Mouse (Mus musculus) limb, embryonic 10.5 days (tissue): ENCODE data around the gene Kcnma1. TPM values are rescaled to one million over a fixed set of nuclear protein-coding genes. Genes with fewer than 3 reads are reported as not detected.

Source experiments
- DNase-seq: peaks from one replicate; pipeline ENCODE4 v3.0.0-alpha.2; 2017; ENCODE audit warnings: low spot score
- H3K27ac ChIP-seq: fragments of 300-500 bp; sonication (generic); 2 replicates; pipeline ENCODE4 v1.5.1; 2016; ENCODE audit warnings: mild to moderate bottlenecking
- H3K27me3 ChIP-seq: fragments of 300-500 bp; sonication (generic); 2 replicates; pipeline ENCODE4 v1.6.1; 2016; ENCODE audit warnings: low read depth, mild to moderate bottlenecking; ENCODE audit not compliant: poor library complexity, severe bottlenecking
- H3K36me3 ChIP-seq: fragments of 300-500 bp; sonication (generic); 2 replicates; pipeline ENCODE4 v1.6.1; 2016; ENCODE audit warnings: mild to moderate bottlenecking, moderate library complexity
- H3K4me1 ChIP-seq: fragments of 300-500 bp; sonication (generic); 2 replicates; pipeline ENCODE4 v1.6.1; 2016
- H3K4me3 ChIP-seq: fragments of 300-500 bp; sonication (generic); 2 replicates; pipeline ENCODE4 v1.5.1; 2016; ENCODE audit warnings: mild to moderate bottlenecking, moderate library complexity
- H3K9me3 ChIP-seq: fragments of 300-500 bp; sonication (generic); replicated peaks from 2 replicates; pipeline ENCODE4 v1.6.1; 2016; ENCODE audit warnings: mild to moderate bottlenecking
- WGBS: fragments of 180-500 bp; shearing (Covaris S2); methylation state at CpG from one replicate; pipeline ENCODE4 v1.1.7; 2016; 5-methylcytosine and 5-hydroxymethylcytosine counted together
- polyA plus RNA-seq: library from polyadenylated mRNA; unstranded; fragments of >200 nt; fragmentation: Nextera tagmentation; extraction: Ambion mirVana; gene quantifications from 2 replicates; pipeline ENCODE4 v1.2.1, GENCODE M21; 2016

The Kcnma1 gene
- polyA plus RNA-seq, 1 experiment from 2014 or later, result 0.86 TPM

DNA sequence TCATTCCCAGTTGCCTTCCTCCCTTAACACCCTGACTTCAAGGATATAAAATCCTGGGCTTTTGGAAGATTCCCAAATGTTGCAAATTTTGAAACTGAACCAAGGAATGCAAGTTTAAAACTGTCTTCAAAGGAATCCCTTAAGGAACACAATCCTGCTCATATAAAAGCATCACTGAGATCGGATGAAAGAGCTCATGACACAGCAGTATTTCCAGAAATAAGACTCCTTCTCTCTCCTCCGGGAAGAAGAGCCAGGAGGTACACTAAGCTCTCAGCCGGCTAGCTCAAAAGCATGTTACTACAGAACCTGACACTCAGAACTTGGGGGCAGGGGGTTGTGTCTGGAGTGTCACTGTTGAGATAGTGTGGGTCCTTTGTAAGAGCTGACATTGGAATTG, 325.8 kb downstream of the Kcnma1 start:
- peaks cover 8% of the 10 kb centered on the region; the same call in 1 of the 2 replicates for H3K4me1 ChIP-seq
- H3K27me3 ChIP-seq, result no peaks in the 10 kb centered on the region
- H3K27ac ChIP-seq, result no peak overlapping the region
- no peak for DNase-seq
- no peaks in the 10 kb centered on the region for H3K36me3 ChIP-seq
- no peaks in the 10 kb centered on the region for H3K9me3 ChIP-seq
- 88% methylated on average over 3 of the region's 3 CpGs for WGBS
- no peak overlapping the region for H3K4me3 ChIP-seq

DNA sequence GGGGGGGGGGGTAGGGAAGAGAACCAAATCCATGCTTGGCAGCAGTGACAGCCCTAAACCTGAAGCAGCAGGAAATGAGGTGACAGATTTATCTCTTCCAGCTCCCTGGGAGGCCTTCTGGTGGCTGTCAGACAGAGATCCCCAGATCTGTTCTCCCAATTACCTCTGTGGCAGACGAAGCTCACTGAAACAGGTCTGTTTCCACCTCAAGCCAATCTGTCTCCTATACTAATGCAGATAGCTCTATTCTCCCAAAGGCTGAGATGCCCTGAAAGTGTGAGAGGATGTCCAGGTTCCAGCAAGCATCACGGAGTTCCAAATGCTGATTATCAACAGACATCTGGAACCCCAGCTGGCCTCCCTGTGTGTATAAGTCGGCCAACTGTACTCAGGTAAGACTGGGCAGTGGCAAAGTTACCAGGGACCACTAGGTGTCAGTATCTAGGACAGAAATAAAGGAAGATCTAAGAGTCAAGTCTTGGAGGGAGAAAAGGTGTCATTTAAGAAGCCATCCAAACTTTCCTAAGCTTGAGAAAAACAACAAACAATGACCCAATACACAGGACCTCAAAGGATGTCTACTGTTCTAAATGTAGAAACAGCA, 329.7 kb downstream of the Kcnma1 start:
- Histone ChIP-seq H3K27ac (no peak overlapping the region), H3K36me3 (no peaks in the 10 kb centered on the region), H3K27me3 (no peaks in the 10 kb centered on the region), H3K9me3 (no peaks in the 10 kb centered on the region), H3K4me3 (no peak overlapping the region), H3K4me1 (peaks cover 5% of the 10 kb centered on the region; the same call in 1 of the 2 replicates)
- WGBS, result 39% methylated on average over 3 of the region's 3 CpGs
- DNase-seq, result no peak

GRCm38 (mm10) chr14:23682758-23683157, 331.5 kb downstream of the Kcnma1 start:
- H3K4me3 ChIP-seq, result no peak overlapping the region
- H3K36me3 ChIP-seq, result no peaks in the 10 kb centered on the region
- no peaks in the 10 kb centered on the region for H3K4me1 ChIP-seq
- no peak overlapping the region for H3K27ac ChIP-seq
- no peaks in the 10 kb centered on the region for H3K27me3 ChIP-seq
- DNase-seq, result no peak
- WGBS, result 80% methylated on average over 4 of the region's 4 CpGs
- H3K9me3 ChIP-seq, result no peaks in the 10 kb centered on the region

DNA sequence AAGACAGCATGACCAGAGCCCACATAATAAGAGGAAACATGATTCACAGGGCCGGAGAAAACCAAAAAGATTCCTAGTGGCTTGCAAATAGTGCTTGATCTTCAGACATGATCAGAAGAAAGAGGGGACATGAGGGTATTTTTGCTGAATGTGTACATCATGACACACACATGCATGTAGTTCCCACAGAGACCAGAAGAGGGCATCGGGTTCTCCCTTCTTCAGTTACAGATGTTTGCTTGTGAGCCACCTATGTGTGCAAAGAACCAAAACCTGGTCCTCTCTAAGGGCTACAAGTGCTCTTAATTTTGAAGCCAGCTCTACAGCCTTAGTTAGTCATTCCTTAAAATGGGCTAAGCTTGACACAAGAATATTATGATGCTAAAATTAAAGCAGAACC, 334.9 kb downstream of the Kcnma1 start:
- Histone ChIP-seq H3K27me3 (no peaks in the 10 kb centered on the region), H3K36me3 (no peaks in the 10 kb centered on the region), H3K9me3 (no peaks in the 10 kb centered on the region), H3K4me3 (no peak overlapping the region), H3K4me1 (no peaks in the 10 kb centered on the region), H3K27ac (no peak overlapping the region)
- DNase-seq, result peak; percentile 34
- 71% methylated on average over 2 of the region's 2 CpGs for WGBS

GRCm38 (mm10) chr14:23666420-23666819, 347.9 kb downstream of the Kcnma1 start:
- no peak for DNase-seq
- Histone ChIP-seq H3K27ac (no peak overlapping the region), H3K9me3 (no peaks in the 10 kb centered on the region), H3K4me3 (no peak overlapping the region), H3K4me1 (no peaks in the 10 kb centered on the region), H3K27me3 (no peaks in the 10 kb centered on the region), H3K36me3 (no peaks in the 10 kb centered on the region)
- 89% methylated on average over 3 of the region's 3 CpGs for WGBS

- H3K4me1 ChIP-seq, result no peaks in the 10 kb centered on the region
- no peak overlapping the region for H3K4me3 ChIP-seq
- H3K27ac ChIP-seq, result no peak overlapping the region
- H3K36me3 ChIP-seq, result no peaks in the 10 kb centered on the region
- no peaks in the 10 kb centered on the region for H3K27me3 ChIP-seq
- no peak for DNase-seq
- 87% methylated on average over 4 of the region's 4 CpGs for WGBS
- H3K9me3 ChIP-seq, result no peaks in the 10 kb centered on the region
Observed at GRCm38 (mm10) chr14:23651682-23652081, 362.6 kb downstream of the Kcnma1 start.

DNA sequence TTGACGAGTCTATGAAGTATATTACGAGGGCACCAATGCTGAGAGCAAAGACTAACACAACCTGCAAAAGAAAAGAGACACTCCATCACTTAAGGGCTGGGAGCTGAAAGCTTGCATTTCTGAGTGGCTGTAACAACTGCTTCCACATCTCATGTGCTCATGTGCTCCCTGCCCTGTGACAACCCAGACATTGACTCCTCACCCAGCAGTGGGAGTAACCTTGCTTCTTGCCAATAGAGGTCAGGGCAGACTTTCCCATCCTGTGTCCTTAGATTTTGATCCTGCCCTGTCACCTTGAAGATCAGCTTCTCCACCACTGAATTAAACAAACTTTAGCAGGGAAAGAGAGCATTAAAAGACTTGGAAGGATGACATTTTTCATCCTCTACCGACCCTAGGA, 364.2 kb downstream of the Kcnma1 start:
- H3K27ac ChIP-seq, result no peak overlapping the region
- H3K27me3 ChIP-seq, result no peaks in the 10 kb centered on the region
- H3K4me1 ChIP-seq, result no peaks in the 10 kb centered on the region
- no peak for DNase-seq
- no peaks in the 10 kb centered on the region for H3K9me3 ChIP-seq
- WGBS, result 92% methylated on average over 3 of the region's 3 CpGs
- no peaks in the 10 kb centered on the region for H3K36me3 ChIP-seq
- H3K4me3 ChIP-seq, result no peak overlapping the region

DNA sequence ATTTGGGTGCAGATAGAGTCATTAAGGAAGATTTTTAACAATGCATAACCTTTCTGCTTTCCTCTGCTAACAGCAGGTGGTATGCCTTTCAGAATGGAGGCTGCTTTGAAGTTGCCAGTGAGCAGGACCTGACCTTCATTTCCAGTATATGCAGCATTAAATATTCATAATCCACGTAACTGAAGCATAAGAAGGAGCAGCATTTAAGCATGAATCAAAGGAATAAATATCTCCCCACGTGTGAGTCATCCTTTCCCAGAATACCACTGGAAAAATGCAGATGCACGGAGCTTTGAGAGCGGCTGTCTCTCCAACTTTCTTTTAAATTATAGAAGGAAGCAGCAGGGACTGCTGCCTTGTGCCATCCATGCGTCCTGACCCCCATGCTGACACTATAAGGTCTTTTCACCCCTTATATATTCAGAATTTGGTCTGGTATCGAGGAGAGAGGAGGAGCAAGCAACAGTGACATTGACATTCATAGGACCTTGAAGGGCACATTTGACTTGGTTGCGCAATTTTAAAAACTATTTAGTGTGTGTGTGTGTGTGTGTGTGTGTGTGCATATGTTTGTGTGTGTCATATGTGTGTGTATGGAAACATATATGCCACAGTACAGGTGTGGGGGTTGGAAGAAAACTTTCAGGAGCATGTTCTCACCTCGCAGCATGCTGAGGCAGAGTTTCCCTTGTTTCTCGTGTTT, 368.8 kb downstream of the Kcnma1 start:
- H3K36me3 ChIP-seq, result no peaks in the 10 kb centered on the region
- no peaks in the 10 kb centered on the region for H3K27me3 ChIP-seq
- H3K27ac ChIP-seq, result no peak overlapping the region
- no peaks in the 10 kb centered on the region for H3K9me3 ChIP-seq
- H3K4me3 ChIP-seq, result no peak overlapping the region
- DNase-seq, result no peak
- 85% methylated on average over 9 of the region's 9 CpGs for WGBS
- peaks cover 9% of the 10 kb centered on the region; the same call in 1 of the 2 replicates for H3K4me1 ChIP-seq

- Histone ChIP-seq H3K27me3 (no peaks in the 10 kb centered on the region), H3K4me3 (no peak overlapping the region), H3K9me3 (no peaks in the 10 kb centered on the region), H3K36me3 (no peaks in the 10 kb centered on the region), H3K27ac (no peak overlapping the region), H3K4me1 (peaks cover 9% of the 10 kb centered on the region; the same call in 1 of the 2 replicates)
- no peak for DNase-seq
- 34% methylated on average over 3 of the region's 3 CpGs for WGBS
Observed at GRCm38 (mm10) chr14:23643162-23643561, 371.1 kb downstream of the Kcnma1 start.

DNA sequence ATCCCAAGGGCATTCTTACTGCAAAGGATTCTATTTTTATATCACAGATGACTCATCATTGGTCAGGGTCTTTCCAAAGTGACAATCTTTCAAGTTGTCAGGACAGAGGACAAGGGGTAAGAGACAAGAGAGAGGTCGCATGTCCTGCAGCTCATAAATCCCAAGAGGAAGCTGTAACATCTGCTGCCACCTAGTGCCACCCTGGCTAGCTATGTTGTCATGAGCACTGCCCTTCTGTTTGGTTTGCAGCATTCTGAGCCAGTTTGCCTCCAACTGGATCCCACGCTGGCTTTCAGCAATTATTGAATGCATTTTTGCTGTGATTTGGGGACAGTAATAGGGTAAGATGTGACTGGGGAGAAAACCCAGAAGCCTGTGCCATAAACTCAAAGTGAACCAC, 373.6 kb downstream of the Kcnma1 start:
- Histone ChIP-seq H3K4me1 (peaks cover 9% of the 10 kb centered on the region; the same call in 1 of the 2 replicates), H3K27me3 (no peaks in the 10 kb centered on the region), H3K27ac (no peak overlapping the region), H3K4me3 (no peak overlapping the region), H3K36me3 (no peaks in the 10 kb centered on the region), H3K9me3 (no peaks in the 10 kb centered on the region)
- DNase-seq, result no peak
- WGBS, result 44% methylated on average over 2 of the region's 2 CpGs

DNA sequence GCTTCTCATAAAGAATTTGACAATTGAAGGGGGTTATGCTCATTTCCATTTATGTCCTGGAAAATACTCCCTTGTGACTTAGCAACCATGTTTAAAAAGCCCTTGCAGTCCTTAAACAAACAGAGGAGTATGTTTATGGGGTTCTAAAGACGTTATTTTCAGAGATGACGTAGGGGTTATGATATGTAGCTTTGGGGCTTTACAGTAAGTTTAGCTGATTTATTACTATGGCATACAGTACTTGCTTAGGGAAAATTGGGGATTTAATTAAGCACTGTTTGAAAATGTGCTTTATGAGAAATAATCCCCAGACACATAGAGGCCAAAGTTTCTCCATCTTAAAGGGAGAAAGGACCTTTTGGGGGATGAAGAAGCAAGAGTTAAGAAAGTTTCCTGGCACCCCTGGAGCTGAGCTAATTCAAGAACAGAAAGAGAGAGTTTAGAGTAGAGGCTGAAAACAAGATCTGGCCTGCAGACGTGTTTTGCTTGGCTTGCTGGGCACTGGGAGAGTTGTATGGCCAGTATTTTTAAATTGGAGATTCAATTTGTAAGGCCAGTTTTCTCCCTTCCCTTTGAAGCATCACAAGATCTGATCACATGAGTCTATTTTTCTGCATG, 376.1 kb downstream of the Kcnma1 start:
- no peaks in the 10 kb centered on the region for H3K27me3 ChIP-seq
- DNase-seq, result no peak
- H3K36me3 ChIP-seq, result no peaks in the 10 kb centered on the region
- H3K4me3 ChIP-seq, result no peak overlapping the region
- no peak overlapping the region for H3K27ac ChIP-seq
- H3K9me3 ChIP-seq, result no peaks in the 10 kb centered on the region
- 0 out of 2 replicates have a peak, but pooled peaks cover 6% of the 10 kb centered on the region for H3K4me1 ChIP-seq
- WGBS, result 75% methylated on average over 3 of the region's 3 CpGs

DNA sequence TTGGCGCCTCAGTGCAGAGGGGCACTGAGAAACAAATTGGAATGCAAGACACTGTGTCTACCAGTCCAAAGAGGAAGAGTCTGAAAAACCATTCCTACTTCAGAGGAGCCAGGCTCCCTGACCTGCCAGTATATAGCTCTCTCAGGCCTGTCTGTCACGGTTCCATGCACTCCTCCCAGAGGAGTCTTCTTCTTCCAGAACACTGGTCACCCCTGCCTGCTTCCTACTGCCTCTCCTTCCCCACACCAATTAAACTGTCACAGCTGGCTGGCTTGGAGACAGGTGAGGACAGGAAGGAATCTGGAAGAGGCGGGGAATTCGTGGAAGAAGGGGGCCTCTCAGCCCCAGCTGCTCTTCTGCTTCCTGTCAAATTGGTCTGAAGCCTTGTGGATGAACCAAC, 378.4 kb downstream of the Kcnma1 start:
- Histone ChIP-seq H3K27me3 (no peaks in the 10 kb centered on the region), H3K36me3 (no peaks in the 10 kb centered on the region), H3K4me1 (0 out of 2 replicates have a peak, but pooled peaks cover 2% of the 10 kb centered on the region), H3K9me3 (no peaks in the 10 kb centered on the region), H3K4me3 (no peak overlapping the region), H3K27ac (no peak overlapping the region)
- no peak for DNase-seq
- WGBS, result 51% methylated on average over 4 of the region's 4 CpGs

- Histone ChIP-seq H3K4me3 (no peak overlapping the region), H3K27ac (no peak overlapping the region), H3K4me1 (no peaks in the 10 kb centered on the region), H3K9me3 (no peaks in the 10 kb centered on the region), H3K27me3 (no peaks in the 10 kb centered on the region), H3K36me3 (no peaks in the 10 kb centered on the region)
- WGBS, result 89% methylated on average over 5 of the region's 5 CpGs
- DNase-seq, result no peak
Observed at GRCm38 (mm10) chr14:23633011-23633595, 381.2 kb downstream of the Kcnma1 start.
